Mouse (Mus musculus): ENCODE measurements at regions not wholly inside any gene's neighbourhood (a gene's known extent, or its start where the extent isn't known, plus 50 kb on each side); places are given as distances from the start of the nearest gene placed in this dataset.

DNA sequence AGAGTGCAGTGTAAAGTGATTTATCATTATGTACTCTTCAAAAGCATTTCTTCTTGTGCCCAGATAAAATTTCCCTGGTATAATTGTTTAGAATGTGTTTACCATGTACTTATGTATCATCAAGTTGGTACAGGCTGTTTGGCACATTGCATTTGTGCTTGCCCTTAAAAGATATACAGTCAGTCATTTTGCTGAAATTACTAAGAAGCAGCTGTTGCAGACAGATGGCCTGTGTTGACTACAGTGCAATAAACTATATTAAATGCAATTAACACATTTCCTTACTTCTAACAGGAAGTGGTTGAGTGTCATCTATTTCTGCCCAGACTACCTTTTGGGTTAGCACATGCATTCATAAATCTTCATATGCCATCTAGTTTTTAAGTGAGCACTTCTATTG lies 954.9 kb upstream of the 4931408C20Rik start:
- DNase-seq (ENCODE audit: low spot score): no peak

DNA sequence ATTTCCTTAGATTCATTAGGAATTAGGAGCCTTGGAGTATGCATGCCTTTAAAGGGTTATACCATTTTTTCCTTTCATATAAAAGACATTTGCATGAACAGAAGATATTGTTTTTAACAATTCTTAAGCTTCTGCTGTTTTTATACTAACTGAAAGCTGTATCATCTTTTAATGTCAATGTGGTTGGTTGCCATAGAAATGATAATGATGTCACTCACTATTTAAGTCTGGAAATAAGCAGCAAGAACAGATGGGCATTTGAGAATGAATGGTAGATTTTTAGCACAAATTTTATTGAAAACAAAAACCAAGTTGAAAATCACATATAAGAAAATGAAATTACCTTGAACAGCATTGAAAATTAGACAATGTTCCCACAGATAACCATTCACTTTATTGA lies 941.8 kb upstream of the 4931408C20Rik start:
- peak; percentile 12 for DNase-seq (ENCODE audit: low spot score)

DNA sequence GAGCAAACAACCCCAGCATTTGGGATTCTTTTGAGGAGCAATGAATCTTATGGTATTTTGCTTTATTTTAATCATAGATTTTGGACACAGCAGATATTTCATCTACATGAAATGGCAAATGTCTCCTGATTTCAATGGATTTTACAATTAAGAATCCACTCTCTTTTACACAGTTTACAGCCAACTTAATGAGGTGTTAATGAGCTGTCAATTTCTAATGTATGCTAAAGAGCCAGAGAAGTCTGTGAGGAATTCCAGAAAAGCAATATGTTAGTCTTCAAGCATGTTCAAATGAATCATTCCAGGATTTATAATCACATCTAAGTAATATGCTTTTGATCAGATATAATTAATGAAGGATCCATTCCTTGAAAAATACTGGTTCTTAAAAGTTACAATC lies 929.0 kb upstream of the 4931408C20Rik start:
- DNase-seq (ENCODE audit: low spot score): no peak

DNA sequence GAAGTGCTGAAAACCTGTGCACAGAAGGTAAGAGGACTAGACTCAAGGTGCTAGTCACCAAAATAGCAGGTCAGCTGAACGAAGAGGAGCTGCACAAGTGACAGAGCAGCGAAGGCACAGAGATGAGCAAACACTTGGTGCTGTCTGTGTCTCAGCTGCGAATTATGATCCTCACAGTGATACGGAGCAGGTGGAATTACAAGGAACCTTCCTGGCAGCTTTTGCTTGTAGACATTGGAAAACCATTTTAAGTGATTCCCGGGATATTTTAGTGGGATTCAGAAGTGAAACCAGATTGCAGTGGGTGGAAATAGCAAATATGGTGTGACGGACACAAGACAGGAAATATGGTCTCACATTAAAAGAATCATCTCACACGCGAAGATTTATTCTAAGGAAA lies 921.3 kb upstream of the 4931408C20Rik start:
- peak; percentile 55 for DNase-seq (ENCODE audit: low spot score)

DNA sequence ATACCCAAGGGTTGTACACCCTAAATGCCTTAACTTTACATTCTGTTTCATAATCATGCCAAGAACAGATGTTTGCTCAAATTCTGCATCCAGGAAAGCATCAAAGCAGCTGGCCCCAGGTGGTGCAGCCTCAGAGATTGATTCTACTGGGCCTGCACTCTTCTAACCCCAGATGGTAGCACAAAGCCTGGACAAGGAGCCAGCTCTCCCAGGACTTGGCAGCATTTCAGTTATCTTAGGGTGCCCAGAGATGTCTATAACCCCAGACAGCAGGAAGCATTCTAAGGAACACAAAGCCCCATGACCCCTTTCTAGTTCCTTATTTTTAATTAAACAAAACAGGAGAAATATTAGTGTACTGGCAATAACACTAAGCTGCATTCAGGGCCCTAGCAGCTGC lies 891.5 kb upstream of the 4931408C20Rik start:
- DNase-seq (ENCODE audit: low spot score): no peak

DNA sequence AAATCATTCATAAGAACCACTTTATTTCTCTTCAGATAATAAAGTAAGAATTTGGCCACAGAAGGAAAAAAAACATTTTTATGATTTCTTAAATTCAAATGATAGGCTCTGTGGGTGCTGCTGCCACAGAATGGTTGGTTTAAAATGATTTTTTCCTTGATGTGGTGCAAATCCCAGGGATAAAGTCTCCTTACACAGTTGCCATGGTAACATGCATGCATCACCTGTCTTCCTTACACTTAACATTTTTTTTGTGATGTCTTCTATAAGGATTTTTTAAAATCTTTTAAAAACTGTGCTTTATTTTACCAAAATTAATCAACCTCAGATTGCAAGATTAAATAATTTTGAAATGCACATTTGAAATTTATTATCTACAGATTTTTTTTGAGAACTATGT lies 872.2 kb upstream of the 4931408C20Rik start:
- no peak for DNase-seq (ENCODE audit: low spot score)

DNA sequence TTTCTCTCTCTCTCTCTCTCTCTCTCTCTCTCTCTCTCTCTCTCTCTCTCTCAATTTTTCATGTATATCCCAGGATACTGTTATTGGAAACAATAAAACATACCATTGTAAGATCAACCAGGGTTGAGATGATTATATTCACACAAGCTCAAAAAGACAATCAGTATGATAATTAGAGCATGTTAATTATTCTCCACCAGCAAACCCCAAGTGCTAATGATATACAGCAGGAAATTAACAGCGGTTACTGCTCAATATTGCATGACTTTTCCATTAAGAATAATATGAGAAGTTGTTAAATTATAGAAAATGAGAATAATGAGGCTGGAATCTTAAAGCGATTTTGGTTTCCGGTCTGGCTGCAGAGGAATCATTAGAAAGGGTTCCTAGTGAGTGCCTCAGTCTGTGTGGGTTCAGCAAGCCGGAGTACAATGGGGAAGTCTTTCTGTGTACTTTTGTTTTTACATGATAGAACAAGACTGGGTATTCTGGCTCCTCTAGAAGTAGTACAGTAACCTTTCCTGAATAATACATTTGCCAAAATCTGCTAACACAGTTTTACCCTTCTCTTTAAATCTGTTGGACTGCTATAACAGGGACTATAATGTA lies 823.6 kb upstream of the 4931408C20Rik start:
- DNase-seq (ENCODE audit: low spot score): no peak

DNA sequence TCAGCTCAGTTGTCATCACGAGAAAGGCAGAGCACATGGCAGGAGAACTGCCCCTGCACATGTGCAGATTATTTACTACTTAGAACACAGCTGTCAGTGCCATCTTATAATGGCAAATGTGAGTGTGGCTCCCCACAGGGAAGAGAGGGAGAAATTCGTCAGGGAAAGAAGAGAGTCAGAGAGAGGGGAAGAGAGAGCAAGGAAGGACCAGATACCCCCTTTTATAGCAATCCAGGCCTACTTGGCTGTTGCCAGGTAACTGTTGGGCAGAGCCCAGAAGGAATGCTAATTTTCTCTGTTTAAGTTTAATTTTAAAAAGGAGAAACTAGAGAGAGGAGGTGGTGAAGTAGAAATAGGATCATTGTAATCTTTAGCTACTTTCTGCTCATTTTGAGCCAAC lies 816.5 kb upstream of the 4931408C20Rik start:
- no peak for DNase-seq (ENCODE audit: low spot score)

DNA sequence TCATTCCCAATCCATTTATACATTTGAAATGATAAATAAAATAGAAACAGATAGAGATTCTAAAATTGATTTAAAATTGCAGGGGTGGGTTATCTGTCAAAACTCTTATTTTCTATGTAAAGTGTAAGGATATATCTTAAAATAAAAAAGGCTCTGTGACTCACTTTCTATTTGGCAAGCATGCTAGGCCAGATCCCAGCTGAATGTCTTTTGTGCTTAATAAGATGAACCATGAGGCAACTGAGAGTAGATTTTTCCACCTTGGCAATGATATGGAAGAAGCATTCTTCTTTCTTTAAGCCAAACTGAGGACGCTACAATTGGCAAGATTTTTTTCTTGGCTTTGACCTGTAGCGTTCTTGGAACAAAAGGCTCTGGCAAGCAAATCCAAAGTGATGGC lies 791.7 kb upstream of the 4931408C20Rik start:
- peak; percentile 13 for DNase-seq (ENCODE audit: low spot score)

DNA sequence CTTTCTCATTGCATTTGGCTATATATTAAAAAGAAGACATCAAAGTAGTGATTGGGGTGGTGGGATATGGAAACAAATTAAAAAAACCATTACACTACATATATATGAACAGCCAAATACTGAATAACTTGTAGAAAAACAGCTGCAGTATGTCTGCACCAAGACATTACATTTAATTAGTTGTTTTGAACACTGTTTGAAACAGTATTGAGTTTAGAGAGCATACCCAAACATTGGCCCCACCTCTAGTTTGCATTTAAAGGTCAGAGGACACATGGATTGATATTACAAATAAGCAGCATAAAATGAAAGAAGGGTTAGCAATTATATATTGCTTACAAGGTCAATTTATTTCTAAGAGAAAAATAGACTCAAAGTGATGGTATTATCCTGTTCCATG lies 758.8 kb upstream of the 4931408C20Rik start:
- no peak for DNase-seq (ENCODE audit: low spot score)
